Mouse (Mus musculus) B cell, adult 2 months (primary cell): ENCODE measurements around the gene Tbc1d7.

ENCODE experiments used
- DNase-seq, 2 experiments: peaks; one replicate each; pipeline ENCODE4 v3.0.0; 2022

Tbc1d7 gene

DNA sequence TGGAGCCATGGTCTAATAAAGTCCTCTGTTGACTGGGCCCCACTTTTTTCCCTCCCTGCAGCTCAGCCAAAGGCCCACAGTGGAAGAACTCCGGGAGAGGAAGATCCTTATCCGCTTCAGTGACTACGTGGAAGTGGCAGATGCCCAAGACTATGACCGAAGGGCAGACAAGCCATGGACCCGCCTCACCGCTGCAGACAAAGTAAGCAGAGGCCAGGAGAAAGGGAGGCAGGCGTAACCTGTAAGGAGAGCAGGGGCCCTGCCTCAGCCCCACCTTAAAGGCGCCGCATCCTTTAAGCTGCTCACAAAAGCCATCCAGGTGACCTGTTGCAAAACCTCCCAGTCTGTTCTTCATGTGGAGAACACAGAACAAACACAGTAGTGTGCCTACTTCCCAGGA is 38.4 kb downstream of the Tbc1d7 start:
- no peak for DNase-seq

DNA sequence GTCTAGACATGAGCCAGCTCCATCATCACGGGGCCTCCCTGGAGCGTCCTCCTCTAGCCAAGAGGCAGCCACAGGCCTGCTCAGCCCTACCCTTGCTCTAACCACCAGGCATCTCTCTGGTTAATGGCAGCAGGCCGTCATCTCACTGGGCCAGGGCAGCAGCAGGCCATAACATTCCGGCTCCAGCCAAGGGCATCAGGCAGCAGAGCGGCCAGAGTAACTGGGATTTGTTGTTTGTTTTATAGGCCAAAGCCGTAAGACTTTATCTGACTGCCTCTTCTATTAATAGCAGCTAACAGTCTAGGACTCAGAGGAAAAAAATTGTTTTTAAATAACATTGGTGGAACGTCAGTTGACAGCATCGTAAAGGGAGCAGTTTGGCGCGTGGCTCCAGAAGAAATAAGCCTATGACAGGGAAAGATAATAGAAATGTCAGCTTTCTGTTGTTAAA is 39.5 kb downstream of the Tbc1d7 start:
- DNase-seq: no peak

DNA sequence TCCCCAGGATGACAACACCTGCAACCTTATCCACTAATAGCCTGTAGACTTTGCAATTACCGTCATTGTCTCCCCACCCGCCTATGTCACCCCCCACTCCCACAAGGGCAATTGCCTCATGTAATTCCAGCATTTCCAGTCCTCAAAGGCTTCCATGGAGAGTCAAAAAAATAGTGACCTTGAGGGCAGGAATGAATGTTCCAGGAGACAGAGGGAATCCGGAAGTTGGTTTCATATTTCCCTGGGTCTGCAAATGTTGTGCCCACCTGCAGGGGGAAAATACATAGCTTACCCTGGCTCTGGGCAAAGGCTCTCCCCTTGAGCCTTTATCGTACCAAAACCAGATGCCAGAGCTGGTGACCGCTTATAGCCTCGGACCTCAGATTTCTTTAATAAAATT is 41.1 kb downstream of the Tbc1d7 start:
- DNase-seq: no peak

DNA sequence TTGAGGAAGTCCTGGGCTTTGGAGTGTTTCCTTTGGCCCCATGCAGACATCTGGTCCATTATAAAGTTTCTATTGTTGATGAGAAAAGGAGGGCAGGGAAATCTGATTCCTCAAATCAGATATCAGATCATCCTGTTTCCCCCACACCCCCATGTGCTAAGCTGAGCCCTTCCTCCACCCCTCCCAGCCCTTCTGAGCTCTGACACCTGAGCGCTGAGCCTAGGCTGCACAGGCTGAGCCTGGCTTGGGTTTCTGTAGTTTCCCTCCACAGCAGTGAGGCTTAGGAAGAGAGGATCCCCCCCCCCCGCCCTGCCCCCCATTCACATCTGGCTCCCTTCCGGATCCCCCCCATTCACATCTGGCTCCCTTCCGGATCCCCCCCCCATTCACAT is 46.6 kb downstream of the Tbc1d7 start:
- DNase-seq: no peak

DNA sequence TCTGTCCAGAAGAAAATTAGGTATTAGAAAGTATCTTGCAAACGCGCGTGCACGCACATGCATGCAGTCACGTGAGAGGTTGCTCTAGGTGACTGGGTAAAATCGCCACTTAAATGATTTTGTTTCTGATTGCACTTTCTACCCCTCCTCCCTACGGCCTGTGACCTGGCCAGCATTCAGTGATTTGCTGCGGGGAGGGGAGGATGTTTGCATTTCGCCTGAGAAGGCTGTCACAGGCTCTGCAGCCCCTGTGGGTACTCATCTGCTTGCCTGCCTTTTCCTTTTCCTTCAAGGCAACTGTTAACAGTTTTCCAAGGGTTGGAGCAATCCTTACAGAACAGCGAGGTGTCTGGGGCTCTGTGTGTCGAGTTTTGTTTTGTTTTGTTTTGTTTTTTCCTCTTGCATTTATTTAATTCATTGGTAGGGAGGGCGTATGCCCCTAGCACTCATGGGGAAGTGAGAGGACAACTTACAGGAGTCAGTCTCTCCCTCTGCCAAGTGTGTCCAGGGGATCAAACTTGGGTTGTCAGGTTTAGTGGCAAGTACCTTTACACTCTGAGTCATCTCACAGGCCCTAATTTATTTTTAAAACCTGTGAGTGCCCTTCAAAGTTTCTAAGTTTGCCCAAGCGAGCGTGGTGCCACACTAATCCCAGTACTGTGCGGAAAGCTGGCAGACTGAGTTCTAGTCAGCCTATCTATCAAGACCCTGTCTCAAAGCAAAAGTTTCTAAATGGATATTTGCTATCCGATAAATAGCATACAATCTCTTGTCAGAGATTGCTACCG is 47.2 kb downstream of the Tbc1d7 start:
- no peak for DNase-seq

DNA sequence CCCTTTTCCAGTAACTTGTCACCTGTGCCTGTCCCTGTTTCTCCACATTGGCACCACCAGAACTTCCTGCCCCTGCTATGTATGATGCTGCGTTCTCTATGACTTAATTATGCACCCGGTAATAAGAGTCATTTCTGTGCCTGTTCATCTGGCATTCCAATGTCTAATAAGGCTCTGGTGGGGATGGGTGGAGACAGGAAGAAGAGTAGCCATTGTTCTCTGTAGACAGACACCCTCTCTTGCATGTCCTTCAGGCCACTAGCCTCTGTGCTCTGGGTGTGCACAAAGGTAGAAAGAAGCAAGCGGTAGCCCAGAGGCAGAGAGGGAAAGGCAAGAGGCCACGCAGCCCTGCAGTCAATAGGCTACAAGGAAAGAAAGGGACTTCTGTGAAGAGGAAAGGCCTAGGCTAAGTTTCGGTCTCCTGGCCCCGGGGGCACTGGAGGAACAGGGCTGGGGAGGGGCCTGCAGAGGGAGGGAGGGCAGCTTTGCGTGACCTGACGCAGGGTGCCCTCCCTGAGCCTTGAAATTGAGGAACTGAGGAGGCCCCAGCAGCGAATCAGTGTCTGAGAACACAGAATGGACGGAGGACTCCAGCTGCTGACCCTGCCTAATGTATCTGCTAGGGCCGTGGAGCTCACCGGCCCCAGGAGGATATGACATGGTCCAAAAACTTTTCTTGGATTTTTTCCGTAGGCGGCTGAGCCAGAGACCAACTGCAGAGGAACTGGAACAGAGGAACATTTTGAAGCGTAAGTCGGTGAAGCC is 48.8 kb downstream of the Tbc1d7 start:
- DNase-seq: peak; percentile 50 to 60

DNA sequence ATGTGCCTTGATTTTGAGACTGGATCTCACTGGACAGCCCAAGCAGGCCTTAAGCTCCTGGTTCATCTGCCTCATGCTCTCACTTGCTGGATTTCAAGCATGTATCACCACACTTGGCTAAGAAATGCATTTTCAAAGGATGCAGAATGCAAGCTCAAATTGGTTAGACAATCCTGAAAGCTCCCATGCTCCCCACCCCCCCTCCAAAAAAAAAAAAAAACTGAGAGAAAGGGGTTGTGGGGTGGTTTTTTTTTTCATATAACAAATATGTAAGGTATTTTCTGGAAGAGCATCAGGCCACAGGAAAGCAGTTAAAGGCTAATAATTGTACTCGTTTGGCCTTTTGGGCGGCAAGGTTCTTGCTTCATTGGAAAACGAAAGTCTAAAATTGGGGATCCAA is 58.2 kb downstream of the Tbc1d7 start:
- no peak for DNase-seq

DNA sequence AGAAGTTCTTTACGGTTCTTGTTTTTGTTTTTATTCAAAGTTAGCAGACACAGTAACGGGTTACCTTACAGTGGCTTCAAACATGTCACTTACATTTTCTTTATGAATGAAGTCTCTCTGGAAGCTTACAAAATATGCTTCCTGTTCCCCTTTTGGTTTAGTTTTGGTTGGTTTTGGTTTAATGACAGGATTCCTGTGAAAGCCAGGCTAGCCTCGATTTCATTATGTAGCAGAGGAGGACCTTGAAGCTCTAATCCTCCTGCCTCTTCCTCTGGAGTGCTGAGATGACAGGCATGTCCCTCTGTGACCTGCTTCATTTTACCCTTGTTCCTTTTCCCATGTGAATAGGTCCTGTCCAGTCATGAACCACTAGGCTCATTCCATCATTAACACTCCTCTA is 58.6 kb downstream of the Tbc1d7 start:
- DNase-seq: no peak

DNA sequence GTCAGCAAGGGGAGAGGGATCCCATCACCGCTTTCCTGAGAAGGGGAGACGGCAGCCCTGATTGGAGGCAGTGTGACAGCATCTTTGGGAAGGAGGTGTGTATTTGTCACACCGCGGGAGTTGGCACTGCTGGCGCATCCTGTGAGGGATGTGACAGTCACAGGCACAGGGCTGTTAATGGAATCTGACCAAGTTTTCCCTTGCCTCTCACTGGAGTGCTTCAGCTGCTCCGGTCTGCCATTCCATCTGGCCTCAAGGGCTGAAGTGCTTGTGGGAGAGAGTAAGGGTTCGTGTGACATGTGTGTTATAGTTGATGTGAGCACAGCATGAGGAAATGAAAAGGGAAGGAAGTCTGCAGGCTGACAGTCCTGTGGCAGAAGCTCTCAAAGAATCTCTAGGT is 59.0 kb downstream of the Tbc1d7 start:
- DNase-seq: peak in 1 of 2 experiments; percentile 2

DNA sequence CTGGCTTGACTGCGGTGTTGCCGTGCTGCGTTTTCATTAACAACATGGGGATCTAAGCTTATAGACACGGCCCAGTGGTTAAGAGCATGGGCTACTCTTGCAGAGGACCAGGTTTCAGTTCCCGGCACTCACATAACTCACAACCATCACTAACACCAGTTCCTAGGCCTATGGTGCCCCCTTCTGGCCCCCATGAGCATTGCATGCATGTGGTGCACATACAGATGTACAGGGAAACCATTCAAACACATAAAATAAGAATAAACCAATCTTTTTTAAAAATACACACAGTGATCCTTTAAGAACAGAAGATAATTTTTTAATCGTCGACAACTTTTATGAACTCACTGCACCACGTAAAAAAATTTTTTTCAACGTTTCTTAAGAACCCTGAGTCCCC is 66.8 kb downstream of the Tbc1d7 start:
- DNase-seq: no peak

DNA sequence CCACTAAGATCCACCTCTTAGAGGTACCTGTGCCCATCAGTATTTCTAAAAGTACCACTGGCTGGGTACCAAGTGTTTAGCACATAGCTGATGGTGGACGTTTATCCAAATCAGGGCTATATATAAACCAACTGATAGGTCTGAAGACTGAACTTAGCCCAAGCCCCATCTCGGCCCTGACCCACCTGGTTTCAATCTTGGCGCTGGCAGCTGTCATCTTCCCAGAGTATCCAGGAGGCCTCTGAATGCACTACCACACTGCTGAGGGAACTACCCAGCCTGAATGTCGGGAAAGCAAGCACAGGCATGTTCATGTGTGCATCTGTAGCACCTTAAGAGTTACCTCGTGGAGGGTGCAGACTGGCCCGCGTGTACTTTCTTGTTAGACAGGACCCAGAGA is 68.4 kb downstream of the Tbc1d7 start:
- no peak for DNase-seq
